Mouse (Mus musculus): ENCODE results near the gene Dnajb4.

GRCm38 (mm10) chr3:152191791-152192237 lies 18.3 kb downstream of the Dnajb4 start:
- TF ChIP-seq ZNF384 (IDR thresholded peaks at IDR 0.05; ENCODE audit: low read depth, low read length): no peak
- TF ChIP-seq MAFK (IDR thresholded peaks at IDR 0.05; ENCODE audit: insufficient read depth, low read depth, low read length): no peak
- TF ChIP-seq ZC3H11A (IDR thresholded peaks at IDR 0.05; ENCODE audit: borderline replicate concordance, low read depth, low read length): no peak
- no peak for TF ChIP-seq HCFC1 (IDR thresholded peaks at IDR 0.05; ENCODE audit: borderline replicate concordance, insufficient read depth, low read length)
- TF ChIP-seq CHD2 (IDR thresholded peaks at IDR 0.05; ENCODE audit: low read depth, low read length): no peak

Data from ES-E14 (cell line).